In the genomic region with DNA sequence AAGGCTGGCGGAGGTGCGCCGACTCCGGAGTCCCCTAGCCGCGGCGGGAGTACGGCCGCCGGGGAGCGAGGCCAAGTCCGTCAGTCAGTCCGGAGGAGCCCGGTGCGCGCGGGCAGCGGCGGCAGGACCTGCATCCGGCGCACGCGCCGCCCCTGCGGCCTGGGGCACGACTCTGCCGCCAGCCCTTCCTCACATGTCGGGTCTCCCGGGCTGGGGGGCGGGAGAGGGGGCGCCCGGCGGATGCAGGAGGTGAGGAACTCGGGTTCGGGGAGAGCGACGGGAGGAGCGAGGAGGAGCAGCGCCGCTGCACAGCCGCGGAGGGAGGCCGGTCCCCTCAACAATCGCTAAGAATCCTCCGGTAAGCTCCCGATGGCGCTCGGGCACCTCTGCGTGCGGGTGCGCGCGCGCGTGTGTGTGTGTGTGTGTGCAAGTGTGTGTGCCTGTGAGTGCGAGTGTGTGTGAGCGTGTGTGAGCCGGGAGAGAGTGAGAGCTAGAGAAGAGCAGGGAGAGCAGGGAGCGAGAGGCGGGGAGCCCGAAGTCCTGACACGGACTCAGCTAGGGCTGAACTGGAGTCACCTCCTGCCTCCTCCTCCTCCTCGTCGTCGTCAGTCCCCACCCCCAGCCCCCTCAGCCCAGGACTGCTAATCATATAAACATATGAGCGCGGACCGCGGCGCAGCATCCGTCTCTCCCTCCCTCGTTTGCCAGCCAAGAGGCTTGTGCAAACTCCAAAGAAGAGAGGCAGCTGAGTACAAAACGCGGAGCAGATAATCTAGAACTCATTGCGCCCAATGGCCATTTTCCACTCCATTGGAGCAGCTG, we compare ENCODE assay signal across 7 mouse cellular contexts. TPM values are rescaled to one million over a fixed set of nuclear protein-coding genes. Genes with fewer than 3 reads are reported as not detected.
DNase-seq lines count a peak whose midpoint lies in the region; ATAC-seq and TF ChIP-seq lines count a peak whose summit lies in the region.

No protein-coding gene starts in this region.

- under 1% methylated on average over 73 of the region's 75 CpGs for WGBS in embryonic facial prominence, embryonic 12.5 days
- WGBS in limb, embryonic 11.5 days: under 1% methylated on average over 73 of the region's 75 CpGs
- WGBS in midbrain, embryonic 12.5 days: under 1% methylated on average over 74 of the region's 75 CpGs
- WGBS in spleen, adult 2 months: under 1% methylated on average over 68 of the region's 75 CpGs

- no peaks in the 10 kb centered on the region for H3K27me3 ChIP-seq in embryonic facial prominence, embryonic 12.5 days
- no peaks in the 10 kb centered on the region for H3K27me3 ChIP-seq in limb, embryonic 11.5 days (ENCODE audit: control insufficient read depth, insufficient read depth, low read length)
- H3K27me3 ChIP-seq in midbrain, embryonic 12.5 days: peaks cover 3% of the 10 kb centered on the region; the same call in 1 of the 2 replicates
- H3K27me3 ChIP-seq in spleen, adult 2 months (ENCODE audit: control insufficient read depth, insufficient read depth, low read length): peaks cover 21% of the 10 kb centered on the region

- peak overlapping the region; percentile 68 for H3K4me2 ChIP-seq in embryonic facial prominence, embryonic 12.5 days (replicated peaks)
- peak overlapping the region; percentile 78 for H3K4me2 ChIP-seq in limb, embryonic 11.5 days (ENCODE audit: low read depth, severe bottlenecking)
- peak overlapping the region; percentile 77 for H3K4me2 ChIP-seq in midbrain, embryonic 12.5 days (replicated peaks)

- H3K4me3 ChIP-seq in embryonic facial prominence, embryonic 12.5 days: peak overlapping the region; percentile 91
- peak overlapping the region; percentile 95 for H3K4me3 ChIP-seq in limb, embryonic 11.5 days (ENCODE audit: low read depth, low read length)
- peak overlapping the region; percentile 96 for H3K4me3 ChIP-seq in midbrain, embryonic 12.5 days
- H3K4me3 ChIP-seq in spleen, adult 2 months (ENCODE audit: extremely low read depth, insufficient read depth, insufficient read length): peak overlapping the region; percentile 63

- no peak for TF ChIP-seq CTCF in spleen, adult 2 months (IDR thresholded peaks at IDR 0.05; ENCODE audit: extremely low read depth, insufficient read depth, insufficient read length, insufficient replicate concordance)

- H3K36me3 ChIP-seq in embryonic facial prominence, embryonic 12.5 days: no peaks in the 10 kb centered on the region
- H3K36me3 ChIP-seq in limb, embryonic 11.5 days (ENCODE audit: control insufficient read depth, insufficient read depth, low read length): no peaks in the 10 kb centered on the region
- no peaks in the 10 kb centered on the region for H3K36me3 ChIP-seq in midbrain, embryonic 12.5 days
- no peaks in the 10 kb centered on the region for H3K36me3 ChIP-seq in spleen, adult 2 months (ENCODE audit: control insufficient read depth, insufficient read depth, low read length)

- peak; percentile 88 for ATAC-seq in embryonic facial prominence, embryonic 12.5 days (ENCODE audit: insufficient number of reproducible peaks, insufficient read depth, low FRiP score, low TSS enrichment)
- ATAC-seq in limb, embryonic 11.5 days (ENCODE audit: insufficient number of reproducible peaks, low FRiP score, low TSS enrichment, low read depth): peak; percentile 81
- peak; percentile 83 for ATAC-seq in midbrain, embryonic 12.5 days (ENCODE audit: low FRiP score, low read depth)

- TF ChIP-seq POLR2A in spleen, adult 2 months (IDR thresholded peaks at IDR 0.05; ENCODE audit: low read depth, low read length): no peak

- H3K9ac ChIP-seq in embryonic facial prominence, embryonic 12.5 days: peak overlapping the region; percentile 99
- peak overlapping the region; percentile 98 for H3K9ac ChIP-seq in limb, embryonic 11.5 days (ENCODE audit: low read length)
- H3K9ac ChIP-seq in midbrain, embryonic 12.5 days (replicated peaks): peak overlapping the region; percentile 99

- peak overlapping the region; percentile 100 for H3K27ac ChIP-seq in embryonic facial prominence, embryonic 12.5 days
- H3K27ac ChIP-seq in limb, embryonic 11.5 days (replicated peaks; ENCODE audit: low read depth, low read length): peak overlapping the region; percentile 100
- H3K27ac ChIP-seq in midbrain, embryonic 12.5 days (replicated peaks): peak overlapping the region; percentile 100
- H3K27ac ChIP-seq in spleen, adult 2 months (ENCODE audit: insufficient read depth, low read length): peak overlapping the region; percentile 46

- H3K4me1 ChIP-seq in embryonic facial prominence, embryonic 12.5 days: peaks cover 30% of the 10 kb centered on the region
- H3K4me1 ChIP-seq in limb, embryonic 11.5 days (ENCODE audit: control insufficient read depth, insufficient read depth, low read length): peaks cover 23% of the 10 kb centered on the region
- H3K4me1 ChIP-seq in midbrain, embryonic 12.5 days: peaks cover 24% of the 10 kb centered on the region
- peaks cover 10% of the 10 kb centered on the region for H3K4me1 ChIP-seq in spleen, adult 2 months (ENCODE audit: control insufficient read depth, insufficient read depth, insufficient read length)

- no peaks in the 10 kb centered on the region for H3K9me3 ChIP-seq in embryonic facial prominence, embryonic 12.5 days
- H3K9me3 ChIP-seq in limb, embryonic 11.5 days (ENCODE audit: control insufficient read depth, low read length): no peaks in the 10 kb centered on the region
- H3K9me3 ChIP-seq in midbrain, embryonic 12.5 days: no peaks in the 10 kb centered on the region

- DNase-seq in adrenal gland, postnatal 25 days: peak; percentile 87
- peak; percentile 99 for DNase-seq in heart, adult 11 months
- peak; percentile 88 for DNase-seq in kidney, adult 18-20 months
- DNase-seq in limb, embryonic 11.5 days (ENCODE audit: low spot score): no peak
- peak; percentile 12 to 21 for DNase-seq in spleen, adult 2 months (ENCODE audit: low read depth in 1 of 2, low spot score in 2 of 2)

RNA-seq across cellular contexts. Expression of a gene that starts 1.1 kb away (rescaled TPM):
- total RNA-seq in adrenal gland, postnatal 25 days (2021): 82.1 and 91.9 TPM in 2 replicates
- 134 and 141 TPM in 2 replicates for polyA plus RNA-seq in embryonic facial prominence, embryonic 12.5 days (2016; fragmentation: Nextera tagmentation; extraction: Ambion mirVana)
- 87.9 and 108 TPM in 2 replicates for polyA plus RNA-seq in limb, embryonic 11.5 days (2014; fragmentation: Nextera tagmentation; extraction: Ambion mirVana)
- 149 and 152 TPM in 2 replicates for polyA plus RNA-seq in midbrain, embryonic 12.5 days (2016; fragmentation: Nextera tagmentation; extraction: Ambion mirVana)
- 6.6 and 10.0 TPM in 2 replicates for polyA plus RNA-seq in spleen, adult 2 months (2012; rRNA removed)

Comparison
In these comparisons a context has a peak if more than half of its experiments do, and no peak if none do; other contexts are left out.
1. H3K27ac ChIP-seq: peak in every context shown above with its lines; median percentile 100 in embryonic facial prominence, embryonic 12.5 days; 100 in limb, embryonic 11.5 days; 100 in midbrain, embryonic 12.5 days; 46 in spleen, adult 2 months.